Mouse (Mus musculus): ENCODE measurements around the gene Olfr52.
"Not testable (repeated sequence)": the region's sequence is repeated elsewhere in the genome, so short reads cannot be mapped to it uniquely, and the experiment has no call there.

Olfr52 gene

GRCm38 (mm10) chr2:86185583-86185982 is at the start of gene Olfr52:
Gene Olfr52, minus strand, starts transcription at chr2:86185683.
- no peak for DNase-seq (ENCODE audit: low read depth in 1 of 2, low spot score in 2 of 2)

GRCm38 (mm10) chr2:86231301-86231700 is 45.8 kb upstream of the Olfr52 start, which contains the start of gene Olfr1047:
Gene Olfr1047, minus strand, starts transcription at chr2:86231401.
- no peak for DNase-seq (ENCODE audit: low read depth in 1 of 2, low spot score in 2 of 2)

DNA sequence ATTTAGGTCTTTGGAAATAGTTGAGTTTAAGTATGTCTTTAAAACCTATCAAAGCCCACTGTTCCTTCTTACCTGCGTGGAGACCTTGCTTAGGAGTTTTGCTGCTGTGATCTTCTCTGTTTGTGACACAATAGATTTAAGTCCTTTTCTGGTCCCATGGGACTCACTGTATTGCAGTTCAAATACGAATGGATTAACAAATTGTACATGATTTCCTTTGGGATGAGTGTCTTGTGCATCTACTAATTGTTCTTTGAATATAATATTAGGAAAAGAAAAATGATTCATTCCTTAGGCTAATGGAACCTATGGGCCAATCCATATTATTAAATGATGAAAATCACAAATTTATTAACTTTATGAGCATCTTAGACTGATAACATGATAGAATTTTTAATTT is 33.7 kb upstream of the Olfr52 start, which contains the start of gene Olfr1046:
TSS of gene Olfr1046 (minus strand) at position 101 of the 400 bp plus-strand sequence.
- no peak for DNase-seq (ENCODE audit: low read depth in 1 of 2, low spot score in 2 of 2)

- DNase-seq (ENCODE audit: low read depth in 1 of 2, low spot score in 2 of 2) = no peak
Observed at GRCm38 (mm10) chr2:86202909-86203308, 17.4 kb upstream of the Olfr52 start, which contains the start of gene Olfr1045. Gene Olfr1045, minus strand, starts transcription at chr2:86203009.

- no peak for DNase-seq (ENCODE audit: low read depth in 1 of 2, low spot score in 2 of 2)
Observed at GRCm38 (mm10) chr2:86195863-86196262, 10.4 kb upstream of the Olfr52 start.

DNA sequence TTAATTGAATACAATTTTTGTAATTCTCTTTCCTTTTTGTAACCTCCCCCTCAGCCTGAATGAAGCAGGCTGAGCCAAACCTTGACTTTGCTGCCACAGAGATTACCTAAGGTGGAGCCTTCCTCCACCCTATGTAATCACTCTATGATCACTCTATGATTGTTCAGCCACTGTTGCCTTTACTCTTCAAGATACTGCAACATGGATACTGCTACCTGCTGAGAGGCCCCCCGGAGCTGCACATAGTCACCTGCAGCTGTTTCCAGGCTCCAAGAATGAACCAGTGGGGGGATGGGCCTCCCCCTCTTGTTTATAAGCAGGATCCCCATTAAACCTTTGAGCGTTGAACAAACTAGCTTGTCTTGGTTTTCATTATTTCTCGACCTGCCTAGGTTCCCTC is 5.5 kb downstream of the Olfr52 start:
- DNase-seq (ENCODE audit: low read depth in 1 of 2, low spot score in 2 of 2) = no peak

DNA sequence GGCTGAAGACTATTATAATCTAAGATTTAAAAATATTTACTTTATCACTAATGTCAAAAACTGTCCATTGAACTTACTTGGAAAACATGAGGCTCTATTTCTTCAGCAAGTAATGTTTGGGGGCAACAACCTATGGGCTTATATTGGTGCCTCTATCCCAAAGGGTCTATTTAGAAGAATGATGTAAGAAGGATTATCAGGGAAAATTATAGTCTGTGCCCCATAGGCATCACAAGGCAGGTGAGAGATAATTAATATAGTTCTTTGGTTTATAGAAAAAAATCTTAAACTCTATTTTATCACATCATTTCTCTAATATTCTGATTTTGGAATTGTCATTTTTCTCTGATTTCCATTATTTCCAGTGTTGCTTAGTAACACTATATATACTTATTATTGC is 7.8 kb downstream of the Olfr52 start, which contains the start of gene Olfr1044:
TSS of gene Olfr1044 (minus strand) at position 101 of the 400 bp plus-strand sequence.
- no peak for DNase-seq (ENCODE audit: low read depth in 1 of 2, low spot score in 2 of 2)

- DNase-seq (ENCODE audit: low read depth in 1 of 2, low spot score in 2 of 2) = not testable (repeated sequence)
Observed at GRCm38 (mm10) chr2:86175422-86175821, 10.1 kb downstream of the Olfr52 start.

DNA sequence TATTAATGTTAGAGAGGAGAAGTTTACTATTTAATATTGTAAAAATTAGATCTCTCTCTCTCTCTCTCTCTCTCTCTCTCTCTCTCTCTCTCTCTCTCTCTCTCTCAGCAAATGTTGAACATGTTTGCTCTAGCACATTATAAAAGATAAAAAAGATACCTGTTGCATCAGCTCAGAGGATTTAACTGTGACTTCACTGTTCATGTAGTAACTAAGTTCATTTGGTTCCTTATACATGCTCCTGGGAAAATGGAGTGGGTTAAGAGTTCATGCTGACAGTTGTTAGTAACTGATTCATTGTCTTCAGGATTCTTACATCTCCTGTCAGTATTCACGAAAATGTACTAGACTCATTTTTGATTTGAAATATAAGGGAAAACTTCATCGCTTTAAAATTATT is 18.1 kb downstream of the Olfr52 start, which contains the start of gene Olfr1043:
TSS of gene Olfr1043 (minus strand) at position 101 of the 400 bp plus-strand sequence.
- DNase-seq (ENCODE audit: low read depth in 1 of 2, low spot score in 2 of 2) = no peak

- no peak for DNase-seq (ENCODE audit: low read depth in 1 of 2, low spot score in 2 of 2)
Observed at GRCm38 (mm10) chr2:86161738-86162137, 23.7 kb downstream of the Olfr52 start, which contains the start of gene Olfr1042. Gene Olfr1042, minus strand, starts transcription at chr2:86161838.

GRCm38 (mm10) chr2:86146632-86147031 is 38.9 kb downstream of the Olfr52 start, which contains the start of gene Olfr1040:
Gene Olfr1040, minus strand, starts transcription at chr2:86146732.
- no peak for DNase-seq (ENCODE audit: low read depth in 1 of 2, low spot score in 2 of 2)

GRCm38 (mm10) chr2:86135828-86136227 is 49.7 kb downstream of the Olfr52 start, which contains the start of gene Olfr1039:
Gene Olfr1039, minus strand, starts transcription at chr2:86135928.
- no peak for DNase-seq (ENCODE audit: low read depth in 1 of 2, low spot score in 2 of 2)
